Mouse (Mus musculus): ENCODE data around the gene Twist2.

- TF ChIP-seq CTCF (IDR thresholded peaks at IDR 0.05; ENCODE audit: low read depth) (no peak), EP300 (IDR thresholded peaks at IDR 0.05; ENCODE audit: low read depth) (no peak)
These were observed 2.2 kb downstream of the Twist2 start for GRCm38 (mm10) chr1:91803416-91803815.
